Mouse (Mus musculus) hindbrain, embryonic 13.5 days (tissue): ENCODE data around the gene Cfap157. TPM values are rescaled to one million over a fixed set of nuclear protein-coding genes. Genes with fewer than 3 reads are reported as not detected.

Experiments used
- ATAC-seq: fragments of 200-750 bp; cut with Nextera tagmentation; 2 replicates; pipeline ENCODE4 v1.8.0; 2017; ENCODE audit warnings: moderate TSS enrichment; ENCODE audit not compliant: low FRiP score
- H3K27ac ChIP-seq: fragments of 300-500 bp; sonication (generic); 2 replicates; pipeline ENCODE4 v1.5.1; 2015; ENCODE audit warnings: inconsistent platforms, mild to moderate bottlenecking, moderate library complexity
- H3K27me3 ChIP-seq: fragments of 300-500 bp; sonication (generic); 2 replicates; pipeline ENCODE4 v1.6.1; 2015; ENCODE audit warnings: mild to moderate bottlenecking, inconsistent platforms
- H3K36me3 ChIP-seq: fragments of 300-500 bp; sonication (generic); 2 replicates; pipeline ENCODE4 v1.6.1; 2015; ENCODE audit warnings: mild to moderate bottlenecking, inconsistent platforms
- H3K4me1 ChIP-seq: fragments of 300-500 bp; sonication (generic); replicated peaks from 2 replicates; pipeline ENCODE4 v1.6.1; 2015; ENCODE audit warnings: inconsistent platforms
- H3K4me2 ChIP-seq: fragments of 300-500 bp; sonication (generic); 2 replicates; pipeline ENCODE4 v1.6.1; 2015; ENCODE audit warnings: inconsistent platforms, mild to moderate bottlenecking, moderate library complexity
- H3K4me3 ChIP-seq: fragments of 300-500 bp; sonication (generic); 2 replicates; pipeline ENCODE4 v1.5.1; 2015; ENCODE audit warnings: mild to moderate bottlenecking, inconsistent platforms
- H3K9ac ChIP-seq: fragments of 300-500 bp; sonication (generic); 2 replicates; pipeline ENCODE4 v1.6.1; 2015; ENCODE audit warnings: mild to moderate bottlenecking, inconsistent platforms
- H3K9me3 ChIP-seq: fragments of 300-500 bp; sonication (generic); 2 replicates; pipeline ENCODE4 v1.6.1; 2016; ENCODE audit warnings: inconsistent platforms
- WGBS: fragments of 180-500 bp; shearing (Covaris S2); methylation state at CpG from one replicate; pipeline ENCODE4 v1.1.7; 2015; 5-methylcytosine and 5-hydroxymethylcytosine counted together
- polyA plus RNA-seq: library from polyadenylated mRNA; unstranded; fragments of >200 nt; fragmentation: Nextera tagmentation; extraction: Ambion mirVana; gene quantifications from 2 replicates; pipeline ENCODE4 v1.2.1, GENCODE M21; 2015

The Cfap157 gene
- polyA plus RNA-seq, 1 experiment from 2014 or later = 1.5 TPM

DNA sequence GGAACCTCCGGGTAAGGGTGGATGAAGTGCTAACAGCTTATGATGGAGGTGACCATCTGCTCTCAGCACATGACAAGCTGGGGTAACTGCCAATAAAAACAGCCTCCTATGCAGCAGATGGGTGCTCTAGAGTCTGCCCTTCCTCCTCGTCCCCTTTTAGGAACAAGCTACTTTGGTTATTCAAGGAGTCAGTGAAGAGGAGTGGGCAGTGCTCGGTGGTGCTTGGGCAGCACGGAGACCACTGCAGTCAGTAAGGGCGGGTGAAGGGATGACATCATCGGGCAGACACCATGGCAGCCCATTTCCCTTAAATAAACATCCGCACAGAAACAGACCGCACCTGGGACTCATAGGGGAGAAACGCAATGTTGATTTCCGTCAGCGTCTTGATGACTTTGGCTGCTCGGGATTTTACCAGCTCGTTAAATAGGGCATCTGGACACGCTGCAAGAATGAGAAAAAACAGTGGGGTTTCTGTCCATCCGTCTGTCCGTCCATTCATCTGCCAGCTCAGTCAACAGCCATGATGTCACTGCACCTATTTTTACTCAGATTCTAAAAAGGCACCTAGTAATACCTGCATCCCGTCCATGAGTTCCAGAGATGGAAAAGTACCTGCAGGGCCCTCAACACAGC lies 32.8 kb upstream of the Cfap157 start:
- Histone ChIP-seq H3K4me3 (no peak overlapping the region), H3K9me3 (no peaks in the 10 kb centered on the region), H3K27me3 (no peaks in the 10 kb centered on the region), H3K27ac (peak overlapping the region; percentile 70), H3K36me3 (peaks cover 85% of the 10 kb centered on the region), H3K4me1 (peaks cover 12% of the 10 kb centered on the region), H3K9ac (no peak overlapping the region; the same call in 1 of the 2 replicates), H3K4me2 (no peak overlapping the region)
- 57% methylated on average over 17 of the region's 17 CpGs for WGBS
- ATAC-seq = no peak

- H3K9me3 ChIP-seq = no peaks in the 10 kb centered on the region
- H3K36me3 ChIP-seq = peaks cover 86% of the 10 kb centered on the region
- 91% methylated on average over 2 of the region's 2 CpGs for WGBS
- no peak overlapping the region for H3K27ac ChIP-seq
- H3K4me1 ChIP-seq = peaks cover 12% of the 10 kb centered on the region
- no peak for ATAC-seq
- H3K9ac ChIP-seq = no peak overlapping the region
- H3K27me3 ChIP-seq = no peaks in the 10 kb centered on the region
- H3K4me2 ChIP-seq = no peak overlapping the region
- H3K4me3 ChIP-seq = no peak overlapping the region
Measured at GRCm38 (mm10) chr2:32816497-32816896, 32.3 kb upstream of the Cfap157 start.

GRCm38 (mm10) chr2:32811959-32812358 lies 27.7 kb upstream of the Cfap157 start:
- no peaks in the 10 kb centered on the region for H3K27me3 ChIP-seq
- H3K4me2 ChIP-seq = no peak overlapping the region
- H3K27ac ChIP-seq = no peak overlapping the region
- H3K9ac ChIP-seq = no peak overlapping the region
- 85% methylated on average over 8 of the region's 8 CpGs for WGBS
- no peak overlapping the region for H3K4me3 ChIP-seq
- ATAC-seq = no peak
- 0 out of 2 replicates have a peak, but pooled peaks cover 4% of the 10 kb centered on the region for H3K4me1 ChIP-seq
- peaks cover 89% of the 10 kb centered on the region for H3K36me3 ChIP-seq
- H3K9me3 ChIP-seq = no peaks in the 10 kb centered on the region

- ATAC-seq = no peak
- H3K9ac ChIP-seq = no peak overlapping the region
- no peak overlapping the region for H3K27ac ChIP-seq
- H3K4me1 ChIP-seq = 0 out of 2 replicates have a peak, but pooled peaks cover 3% of the 10 kb centered on the region
- H3K4me2 ChIP-seq = no peak overlapping the region
- H3K9me3 ChIP-seq = no peaks in the 10 kb centered on the region
- no peaks in the 10 kb centered on the region for H3K27me3 ChIP-seq
- peaks cover 96% of the 10 kb centered on the region for H3K36me3 ChIP-seq
- 94% methylated on average over 14 of the region's 14 CpGs for WGBS
- no peak overlapping the region for H3K4me3 ChIP-seq
Measured at GRCm38 (mm10) chr2:32808816-32809566, 24.8 kb upstream of the Cfap157 start.

GRCm38 (mm10) chr2:32798251-32798962 lies 14.2 kb upstream of the Cfap157 start:
- H3K9me3 ChIP-seq = no peaks in the 10 kb centered on the region
- ATAC-seq = no peak
- 65% methylated on average over 10 of the region's 10 CpGs for WGBS

GRCm38 (mm10) chr2:32795748-32796418 lies 11.7 kb upstream of the Cfap157 start:
- no peak overlapping the region for H3K4me2 ChIP-seq
- no peak overlapping the region for H3K27ac ChIP-seq
- H3K4me1 ChIP-seq = peaks cover 8% of the 10 kb centered on the region; the same call in 1 of the 2 replicates
- no peaks in the 10 kb centered on the region for H3K27me3 ChIP-seq
- H3K9me3 ChIP-seq = no peaks in the 10 kb centered on the region
- ATAC-seq = no peak
- peaks cover 96% of the 10 kb centered on the region for H3K36me3 ChIP-seq
- 73% methylated on average over 13 of the region's 13 CpGs for WGBS
- H3K4me3 ChIP-seq = no peak overlapping the region
- H3K9ac ChIP-seq = no peak overlapping the region

More at GRCm38 (mm10) chr2:32798251-32798962, 14.2 kb upstream of the Cfap157 start:
- no peaks in the 10 kb centered on the region for H3K27me3 ChIP-seq
- peaks cover 8% of the 10 kb centered on the region; the same call in 1 of the 2 replicates for H3K4me1 ChIP-seq
- H3K9ac ChIP-seq = no peak overlapping the region
- no peak overlapping the region for H3K4me2 ChIP-seq
- H3K36me3 ChIP-seq = peaks cover 100% of the 10 kb centered on the region
- H3K4me3 ChIP-seq = no peak overlapping the region
- no peak overlapping the region for H3K27ac ChIP-seq

- Histone ChIP-seq H3K4me2 (no peak overlapping the region), H3K9ac (no peak overlapping the region), H3K27ac (no peak overlapping the region), H3K4me1 (peaks cover 4% of the 10 kb centered on the region; the same call in 1 of the 2 replicates), H3K9me3 (no peaks in the 10 kb centered on the region), H3K27me3 (no peaks in the 10 kb centered on the region), H3K4me3 (no peak overlapping the region), H3K36me3 (peaks cover 81% of the 10 kb centered on the region)
- ATAC-seq = no peak
- WGBS = 85% methylated on average over 6 of the region's 6 CpGs
Measured at GRCm38 (mm10) chr2:32791297-32791696, 7.1 kb upstream of the Cfap157 start.

- 61% methylated on average over 2 of the region's 2 CpGs for WGBS
- 0 out of 2 replicates have a peak, but pooled peaks cover 5% of the 10 kb centered on the region for H3K4me1 ChIP-seq
- H3K4me3 ChIP-seq = no peak overlapping the region
- H3K9me3 ChIP-seq = no peaks in the 10 kb centered on the region
- ATAC-seq = no peak
- no peak overlapping the region for H3K9ac ChIP-seq
- H3K27me3 ChIP-seq = no peaks in the 10 kb centered on the region
- no peak overlapping the region for H3K4me2 ChIP-seq
- peaks cover 54% of the 10 kb centered on the region for H3K36me3 ChIP-seq
- H3K27ac ChIP-seq = no peak overlapping the region
Measured at GRCm38 (mm10) chr2:32788581-32788980, 4.4 kb upstream of the Cfap157 start.

DNA sequence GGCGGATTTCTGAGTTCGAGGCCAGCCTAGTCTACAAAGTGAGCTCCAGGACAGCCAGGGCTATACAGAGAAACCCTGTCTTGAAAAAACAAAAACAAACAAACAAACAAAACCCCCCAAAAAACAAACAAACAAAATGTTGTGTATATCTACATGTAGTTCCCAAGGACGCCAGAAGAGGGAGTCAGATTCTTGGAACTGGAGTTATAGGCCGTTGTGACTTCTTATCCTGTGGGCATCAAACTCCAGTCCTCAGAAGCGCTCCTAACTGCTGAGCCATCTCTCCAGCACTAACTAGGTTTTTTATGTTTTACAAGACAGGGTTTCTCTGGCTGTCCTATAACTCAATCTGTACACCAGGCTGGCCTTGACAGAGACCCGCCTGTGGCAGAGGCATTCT lies 2.9 kb upstream of the Cfap157 start:
- peaks cover 42% of the 10 kb centered on the region for H3K36me3 ChIP-seq
- no peak overlapping the region for H3K4me2 ChIP-seq
- no peaks in the 10 kb centered on the region for H3K9me3 ChIP-seq
- no peak for ATAC-seq
- 54% methylated on average over 6 of the region's 6 CpGs for WGBS
- H3K27me3 ChIP-seq = no peaks in the 10 kb centered on the region
- H3K4me3 ChIP-seq = no peak overlapping the region
- H3K27ac ChIP-seq = no peak overlapping the region
- H3K9ac ChIP-seq = no peak overlapping the region
- H3K4me1 ChIP-seq = 0 out of 2 replicates have a peak, but pooled peaks cover 5% of the 10 kb centered on the region

GRCm38 (mm10) chr2:32781710-32782109 lies 2.5 kb downstream of the Cfap157 start:
- H3K27ac ChIP-seq = no peak overlapping the region
- ATAC-seq = no peak
- H3K4me1 ChIP-seq = 0 out of 2 replicates have a peak, but pooled peaks cover 7% of the 10 kb centered on the region
- no peaks in the 10 kb centered on the region for H3K36me3 ChIP-seq
- peaks cover 6% of the 10 kb centered on the region for H3K27me3 ChIP-seq
- H3K4me3 ChIP-seq = no peak overlapping the region
- 80% methylated on average over 6 of the region's 6 CpGs for WGBS
- no peak overlapping the region for H3K4me2 ChIP-seq
- H3K9ac ChIP-seq = no peak overlapping the region
- no peaks in the 10 kb centered on the region for H3K9me3 ChIP-seq

- H3K4me2 ChIP-seq = no peak overlapping the region
- peaks cover 12% of the 10 kb centered on the region for H3K27me3 ChIP-seq
- WGBS = 94% methylated on average over 6 of the region's 6 CpGs
- H3K36me3 ChIP-seq = no peaks in the 10 kb centered on the region
- peaks cover 21% of the 10 kb centered on the region for H3K4me1 ChIP-seq
- H3K4me3 ChIP-seq = no peak overlapping the region
- no peak overlapping the region for H3K27ac ChIP-seq
- no peak for ATAC-seq
- H3K9ac ChIP-seq = no peak overlapping the region
- H3K9me3 ChIP-seq = no peaks in the 10 kb centered on the region
Measured at GRCm38 (mm10) chr2:32779714-32780113, 4.5 kb downstream of the Cfap157 start.

GRCm38 (mm10) chr2:32779131-32779530 lies 5.1 kb downstream of the Cfap157 start:
- H3K4me1 ChIP-seq = peaks cover 20% of the 10 kb centered on the region
- H3K27ac ChIP-seq = no peak overlapping the region
- peaks cover 12% of the 10 kb centered on the region for H3K27me3 ChIP-seq
- ATAC-seq = no peak
- 15% methylated on average over 8 of the region's 8 CpGs for WGBS
- H3K4me2 ChIP-seq = no peak overlapping the region
- no peaks in the 10 kb centered on the region for H3K36me3 ChIP-seq
- no peak overlapping the region for H3K9ac ChIP-seq
- no peaks in the 10 kb centered on the region for H3K9me3 ChIP-seq
- no peak overlapping the region for H3K4me3 ChIP-seq
